10 mouse cellular contexts compared by ENCODE assay signal in genomic region chr12:59065776-59066175, GRCm38 (mm10). TPM values are rescaled to one million over a fixed set of nuclear protein-coding genes. Genes with fewer than 3 reads are reported as not detected.
A peak's percentile ranks its signal among the peaks of the same experiment; 100 is the strongest.
DNase-seq lines count a peak whose midpoint lies in the region; TF ChIP-seq lines count a peak whose summit lies in the region.
"Had no signal": no experiment of that assay in that cellular context is flagged by ENCODE, and none has a peak within 500 bp of the region (broad histone marks: within the 10 kb centered on the region; RNA-seq: fewer than 3 reads in every experiment).

No protein-coding gene starts in this region.

- no peak for DNase-seq in heart, adult 2 months
- DNase-seq in heart, postnatal 4 days, result no peak
- DNase-seq in CH12.LX (ENCODE audit: extremely low read depth), result no peak
- DNase-seq in hindbrain, embryonic 10.5 days (ENCODE audit: low spot score), result no peak
- DNase-seq in ovary, postnatal 10 days (ENCODE audit: low spot score), result no peak
- no peak for DNase-seq in testis, postnatal 10 days (ENCODE audit: low spot score)
- DNase-seq in adrenal gland, postnatal 4 days (ENCODE audit: low spot score in 2 of 2), result no peak
- DNase-seq: B cell, adult 2 months; right cerebral cortex, postnatal 14 days had no signal

- no peak for TF ChIP-seq EP300 in heart, adult 2 months (IDR thresholded peaks at IDR 0.05; ENCODE audit: insufficient read depth, low read depth, low read length)
- no peak for TF ChIP-seq EP300 in CH12.LX (IDR thresholded peaks at IDR 0.05; ENCODE audit: low read length)

- no peak for TF ChIP-seq RAD21 in CH12.LX (IDR thresholded peaks at IDR 0.05; ENCODE audit: low read depth, low read length)

- dilution Hi-C loops in CH12.LX (cut with MboI; ENCODE audit: extremely low pct_ligation_motif_present, extremely low pct_unique_long_range_greater_than_20kb, low sequenced_read_pairs), result no loop called here

- intact Hi-C loops in heart, adult 2 months (cut with DNase I), result loop anchor here (2.0 kb wide), 1 partner anchor 65 kb away; no protein-coding TSS in a partner anchor

- peaks cover 9% of the 10 kb centered on the region for H3K36me3 ChIP-seq in heart, adult 2 months (ENCODE audit: control insufficient read depth, insufficient read depth, low read length)
- peaks cover 19 to 26% of the 10 kb centered on the region in 2 experiments for H3K36me3 ChIP-seq in CH12.LX (replicated peaks in 1 of 2; ENCODE audit: control insufficient read depth in 1 of 2, insufficient read depth in 1 of 2, low read length in 1 of 2)
- peaks cover 29% of the 10 kb centered on the region for H3K36me3 ChIP-seq in hindbrain, embryonic 10.5 days
- H3K36me3 ChIP-seq in macrophage (ENCODE audit: inconsistent target), result peaks cover 24% of the 10 kb centered on the region

- in situ Hi-C loops in CH12.LX (cut with MboI; ENCODE audit: low pct_ligation_motif_present, low pct_unique_long_range_greater_than_20kb, low sequenced_read_pairs), result loop anchor here (25.0 kb wide), 1 partner anchor 147 kb away; the partner anchor contains the start of gene Fbxo33

- H3K4me3 ChIP-seq in heart, adult 2 months, result peak overlapping the region; percentile 89; the same call in 1 of the 2 replicates
- H3K4me3 ChIP-seq in CH12.LX (replicated peaks in 1 of 3; ENCODE audit: low read depth in 2 of 3, low read length in 2 of 3, poor library complexity in 1 of 3) (peak overlapping the region; percentile 59 to 99 (median 90)), macrophage (ENCODE audit: inconsistent target) (peak overlapping the region; percentile 53)
- H3K4me3 ChIP-seq in hindbrain, embryonic 10.5 days, result peak overlapping the region; percentile 98

- H3K79me2 ChIP-seq in heart, adult 2 months (replicated peaks; ENCODE audit: control insufficient read depth, insufficient read depth, low read length), result peaks cover 4% of the 10 kb centered on the region; the same call in 1 of the 2 replicates
- H3K79me2 ChIP-seq in CH12.LX (replicated peaks; ENCODE audit: control insufficient read depth, extremely low read depth, insufficient read depth, poor library complexity, severe bottlenecking) (peaks cover 28% of the 10 kb centered on the region), macrophage (ENCODE audit: inconsistent target) (peaks cover 32% of the 10 kb centered on the region)

- TF ChIP-seq POLR2A in heart, adult 2 months (IDR thresholded peaks at IDR 0.05; ENCODE audit: insufficient read depth, low read depth, low read length), result no peak
- TF ChIP-seq POLR2A in CH12.LX (IDR thresholded peaks at IDR 0.05; ENCODE audit: low read depth, low read length), result no peak

- TF ChIP-seq CTCF in heart, adult 2 months (IDR thresholded peaks at IDR 0.05), result no peak
- no peak for TF ChIP-seq CTCF in CH12.LX (conservative IDR thresholded peaks at IDR 0.05 in 1 of 2, IDR thresholded peaks at IDR 0.05 in 1 of 2; ENCODE audit: low read depth in 2 of 2, low read length in 2 of 2)

- 44% methylated on average over 3 of the region's 3 CpGs for WGBS in heart, adult 2 months
- 83% methylated on average over 3 of the region's 3 CpGs for WGBS in hindbrain, embryonic 10.5 days
- WGBS in macrophage (ENCODE audit: missing documents), result 73% methylated on average over 3 of the region's 3 CpGs

- H3K4me2 ChIP-seq in CH12.LX (ENCODE audit: insufficient read depth, low read depth, poor library complexity, severe bottlenecking), result peak overlapping the region; percentile 26; the same call in 1 of the 2 replicates

- H3K9me3 ChIP-seq in CH12.LX (replicated peaks; ENCODE audit: low read length), result no peaks in the 10 kb centered on the region
- H3K9me3 ChIP-seq in hindbrain, embryonic 10.5 days, result no peaks in the 10 kb centered on the region

- H3K4me1 ChIP-seq in heart, adult 2 months (ENCODE audit: control insufficient read depth, insufficient read depth, low read length), result no peaks in the 10 kb centered on the region; the same call in 1 of the 2 replicates
- H3K4me1 ChIP-seq in CH12.LX (ENCODE audit: control insufficient read depth in 1 of 2, insufficient read depth in 2 of 2), result peaks cover 0 to 22% of the 10 kb centered on the region in 2 experiments; a peak in 1 of 4 replicates
- H3K4me1 ChIP-seq in hindbrain, embryonic 10.5 days (replicated peaks), result peaks cover 17% of the 10 kb centered on the region

- no peak overlapping the region for H3K9ac ChIP-seq in heart, adult 2 months (ENCODE audit: low read depth, low read length)
- H3K9ac ChIP-seq in CH12.LX (ENCODE audit: insufficient read depth, low read depth), result peak overlapping the region; percentile 59

- no peaks in the 10 kb centered on the region for H3K27me3 ChIP-seq in heart, adult 2 months (ENCODE audit: control insufficient read depth, insufficient read depth, low read length)
- no peaks in the 10 kb centered on the region for H3K27me3 ChIP-seq in CH12.LX (replicated peaks)
- H3K27me3 ChIP-seq in hindbrain, embryonic 10.5 days (ENCODE audit: insufficient read depth, poor library complexity, severe bottlenecking), result no peaks in the 10 kb centered on the region

- H3K27ac ChIP-seq in heart, adult 2 months, result no peak overlapping the region; the same call in 1 of the 2 replicates
- H3K27ac ChIP-seq in CH12.LX (ENCODE audit: insufficient read depth, low read depth) (no peak overlapping the region), macrophage (peak overlapping the region; percentile 73)
- H3K27ac ChIP-seq in hindbrain, embryonic 10.5 days, result peak overlapping the region; percentile 98

RNA-seq across cellular contexts. Expression of gene Pnn, which starts 0.9 kb away (rescaled TPM):
- 10 to 100 TPM; 22.5 to 27.0 TPM for total RNA-seq in heart, adult 2 months (2021)
- 7.6 and 10.7 TPM in 2 replicates for polyA plus RNA-seq in heart, adult 2 months (2012; rRNA removed)
- total RNA-seq in heart, postnatal 4 days (2021), result 10 to 100 TPM; 38.5 to 40.4 TPM
- total RNA-seq in CH12.LX (2012; rRNA removed) (33.6 and 46.0 TPM in 2 replicates), CH12.LX (2014; rRNA removed) (31.9 and 32.5 TPM in 2 replicates)
- polyA plus RNA-seq in CH12.LX (2012; ENCODE audit: insufficient read length, low read depth) (132 and 171 TPM in 2 replicates), macrophage (2018) (40.3 to 59.8 TPM (median 40.4 TPM) in 3 replicates)
- polyA plus RNA-seq in hindbrain, embryonic 10.5 days (2016; fragmentation: Nextera tagmentation; extraction: Ambion mirVana), result 68.6 and 105 TPM in 2 replicates
- 100 to 1,000 TPM in 24 of 26 experiments, 10 to 100 TPM in 2; 69.1 to 314 (median 172) TPM for total RNA-seq in macrophage (2018; cell fraction: chromatin; rRNA removed)
- total RNA-seq in macrophage (2018; cell fraction: cytosol; rRNA removed), result 10 to 100 TPM in 25 of 26 experiments, 1 to 10 TPM in 1; 8.3 to 31.6 (median 18.4) TPM
- 100 to 1,000 TPM in 18 of 26 experiments, 10 to 100 TPM in 8; 65.6 to 235 (median 115) TPM for total RNA-seq in macrophage (2018; cell fraction: nucleus; rRNA removed)
- 10 to 100 TPM; 71.8 to 78.4 TPM for total RNA-seq in adrenal gland, postnatal 4 days (2021)

RNA-seq across cellular contexts. Expression of gene Trappc6b, which starts 4.5 kb away (rescaled TPM):
- 10 to 100 TPM; 70.8 to 86.0 TPM for total RNA-seq in heart, adult 2 months (2021)
- 46.8 and 57.7 TPM in 2 replicates for polyA plus RNA-seq in heart, adult 2 months (2012; rRNA removed)
- total RNA-seq in heart, postnatal 4 days (2021), result 10 to 100 TPM; 56.6 to 63.5 TPM
- total RNA-seq in CH12.LX (2012; rRNA removed) (40.9 and 46.6 TPM in 2 replicates), CH12.LX (2014; rRNA removed) (42.6 and 47.0 TPM in 2 replicates)
- polyA plus RNA-seq in CH12.LX (2012; ENCODE audit: insufficient read length, low read depth) (67.8 and 72.7 TPM in 2 replicates), macrophage (2018) (72.9 to 120 TPM (median 94.4 TPM) in 3 replicates)
- 72.6 and 84.8 TPM in 2 replicates for polyA plus RNA-seq in hindbrain, embryonic 10.5 days (2016; fragmentation: Nextera tagmentation; extraction: Ambion mirVana)
- 100 to 1,000 TPM in 1 of 26 experiments, 10 to 100 TPM in 25; 25.5 to 104 (median 72.8) TPM for total RNA-seq in macrophage (2018; cell fraction: chromatin; rRNA removed)
- 100 to 1,000 TPM in 4 of 26 experiments, 10 to 100 TPM in 22; 58.9 to 110 (median 87.7) TPM for total RNA-seq in macrophage (2018; cell fraction: cytosol; rRNA removed)
- 10 to 100 TPM; 34.5 to 87.8 (median 63.3) TPM for total RNA-seq in macrophage (2018; cell fraction: nucleus; rRNA removed)
- total RNA-seq in adrenal gland, postnatal 4 days (2021), result 10 to 100 TPM; 92.0 to 95.4 TPM

RNA-seq across cellular contexts. Expression of gene Mia2, which starts 29.8 kb away (rescaled TPM):
- 100 to 1,000 TPM in 1 of 2 experiments, 10 to 100 TPM in 1; 90.9 to 106 TPM for total RNA-seq in heart, adult 2 months (2021)
- 31.8 and 46.7 TPM in 2 replicates for polyA plus RNA-seq in heart, adult 2 months (2012; rRNA removed)
- total RNA-seq in heart, postnatal 4 days (2021), result 10 to 100 TPM; 40.6 to 46.0 TPM
- total RNA-seq in CH12.LX (2012; rRNA removed) (61.2 and 68.1 TPM in 2 replicates), CH12.LX (2014; rRNA removed) (99.2 and 107 TPM in 2 replicates)
- polyA plus RNA-seq in CH12.LX (2012; ENCODE audit: insufficient read length, low read depth) (162 and 176 TPM in 2 replicates), macrophage (2018) (74.3 to 171 TPM (median 100 TPM) in 3 replicates)
- polyA plus RNA-seq in hindbrain, embryonic 10.5 days (2016; fragmentation: Nextera tagmentation; extraction: Ambion mirVana), result 34.8 and 43.4 TPM in 2 replicates
- 100 to 1,000 TPM in 18 of 26 experiments, 10 to 100 TPM in 8; 25.8 to 265 (median 176) TPM for total RNA-seq in macrophage (2018; cell fraction: chromatin; rRNA removed)
- 100 to 1,000 TPM in 12 of 26 experiments, 10 to 100 TPM in 14; 72.0 to 131 (median 99.9) TPM for total RNA-seq in macrophage (2018; cell fraction: cytosol; rRNA removed)
- 100 to 1,000 TPM in 14 of 26 experiments, 10 to 100 TPM in 12; 23.4 to 180 (median 107) TPM for total RNA-seq in macrophage (2018; cell fraction: nucleus; rRNA removed)
- total RNA-seq in adrenal gland, postnatal 4 days (2021), result 10 to 100 TPM; 72.0 to 78.0 TPM

RNA-seq across cellular contexts. Expression of gene Gemin2, which starts 52.6 kb away (rescaled TPM):
- total RNA-seq in heart, adult 2 months (2021), result 1 to 10 TPM; 5.3 to 5.7 TPM
- 2.9 and 5.4 TPM in 2 replicates for polyA plus RNA-seq in heart, adult 2 months (2012; rRNA removed)
- 1 to 10 TPM; 8.8 to 9.8 TPM for total RNA-seq in heart, postnatal 4 days (2021)
- total RNA-seq in CH12.LX (2012; rRNA removed) (19.4 and 19.6 TPM in 2 replicates), CH12.LX (2014; rRNA removed) (36.7 and 40.8 TPM in 2 replicates)
- polyA plus RNA-seq in CH12.LX (2012; ENCODE audit: insufficient read length, low read depth) (22.3 and 23.8 TPM in 2 replicates), macrophage (2018) (3.3 to 9.5 TPM (median 3.6 TPM) in 3 replicates)
- 28.7 and 38.0 TPM in 2 replicates for polyA plus RNA-seq in hindbrain, embryonic 10.5 days (2016; fragmentation: Nextera tagmentation; extraction: Ambion mirVana)
- total RNA-seq in macrophage (2018; cell fraction: chromatin; rRNA removed), result 10 to 100 TPM in 10 of 26 experiments, 1 to 10 TPM in 14, under 1 TPM in 2; 0.49 to 16.8 (median 7.0) TPM
- 1 to 10 TPM; 1.2 to 5.5 (median 4.2) TPM for total RNA-seq in macrophage (2018; cell fraction: cytosol; rRNA removed)
- total RNA-seq in macrophage (2018; cell fraction: nucleus; rRNA removed), result 10 to 100 TPM in 1 of 26 experiments, 1 to 10 TPM in 25; 1.1 to 12.9 (median 3.8) TPM
- total RNA-seq in adrenal gland, postnatal 4 days (2021), result 10 to 100 TPM; 13.6 to 15.0 TPM

RNA-seq across cellular contexts. Expression of gene Sec23a, which starts 54.0 kb away (rescaled TPM):
- 10 to 100 TPM; 39.5 to 42.5 TPM for total RNA-seq in heart, adult 2 months (2021)
- 19.0 and 42.1 TPM in 2 replicates for polyA plus RNA-seq in heart, adult 2 months (2012; rRNA removed)
- total RNA-seq in heart, postnatal 4 days (2021), result 10 to 100 TPM; 51.0 to 53.8 TPM
- total RNA-seq in CH12.LX (2012; rRNA removed) (17.6 and 18.0 TPM in 2 replicates), CH12.LX (2014; rRNA removed) (24.7 and 26.9 TPM in 2 replicates)
- polyA plus RNA-seq in CH12.LX (2012; ENCODE audit: insufficient read length, low read depth) (10.4 and 12.3 TPM in 2 replicates), macrophage (2018) (12.6 to 14.3 TPM (median 12.7 TPM) in 3 replicates)
- 58.5 and 67.8 TPM in 2 replicates for polyA plus RNA-seq in hindbrain, embryonic 10.5 days (2016; fragmentation: Nextera tagmentation; extraction: Ambion mirVana)
- total RNA-seq in macrophage (2018; cell fraction: chromatin; rRNA removed), result 10 to 100 TPM in 20 of 26 experiments, 1 to 10 TPM in 6; 3.6 to 32.2 (median 19.1) TPM
- 10 to 100 TPM; 10.8 to 17.5 (median 14.0) TPM for total RNA-seq in macrophage (2018; cell fraction: cytosol; rRNA removed)
- 10 to 100 TPM in 20 of 26 experiments, 1 to 10 TPM in 6; 5.0 to 28.5 (median 14.6) TPM for total RNA-seq in macrophage (2018; cell fraction: nucleus; rRNA removed)
- 10 to 100 TPM; 48.1 to 53.7 TPM for total RNA-seq in adrenal gland, postnatal 4 days (2021)

Comparison
In these comparisons a context has a peak if more than half of its experiments do, and no peak if none do; other contexts are left out.
1. H3K27ac ChIP-seq: peak in hindbrain, embryonic 10.5 days (single experiment) and macrophage (single experiment); none in heart, adult 2 months (single experiment) and CH12.LX (single experiment).
2. Peak in every context shown above with its lines, with median percentiles within 50 percentile points of each other: H3K4me3 ChIP-seq.